Mouse (Mus musculus) ES-E14 (cell line): ENCODE measurements around the gene Il25. TPM values are rescaled to one million over a fixed set of nuclear protein-coding genes. Genes with fewer than 3 reads are reported as not detected.
A peak's percentile ranks its signal among the peaks of the same experiment; 100 is the strongest.
"Not testable (repeated sequence)": the region's sequence is repeated elsewhere in the genome, so short reads cannot be mapped to it uniquely, and the experiment has no call there.

Experiments
- DNase-seq: peaks from one replicate; pipeline ENCODE4 v3.0.0-alpha.2; 2013; ENCODE audit warnings: low read depth, low spot score
- H3K27ac ChIP-seq: 2 replicates; pipeline ENCODE4 v1.5.1; 2012; ENCODE audit warnings: low read depth, mild to moderate bottlenecking, low read length, moderate library complexity, mixed read lengths; ENCODE audit not compliant: poor library complexity, insufficient read depth, severe bottlenecking
- H3K36me3 ChIP-seq: 2 replicates; pipeline ENCODE4 v1.6.1; 2012; ENCODE audit warnings: mild to moderate bottlenecking, low read length, moderate library complexity, mixed read lengths; ENCODE audit not compliant: control insufficient read depth, poor library complexity, insufficient read depth, severe bottlenecking
- H3K4me1 ChIP-seq, 2 experiments: fragments of 150-350 bp in 1 of 2; sonication (generic) in 1 of 2; 2 replicates each; pipeline ENCODE4 v1.6.1; 2012; ENCODE audit warnings: low read length in 2 of 2, mild to moderate bottlenecking in 1 of 2, mixed read lengths in 1 of 2; ENCODE audit not compliant: control insufficient read depth in 2 of 2, insufficient read depth in 2 of 2, poor library complexity in 1 of 2
- H3K4me3 ChIP-seq, 2 experiments: fragments of 150-350 bp in 1 of 2; sonication (generic) in 1 of 2; 2 replicates each; pipeline ENCODE4 v1.5.1; 2012; ENCODE audit warnings: low read length in 2 of 2, low read depth in 1 of 2, mild to moderate bottlenecking in 1 of 2, mixed read lengths in 1 of 2; ENCODE audit not compliant: insufficient read depth in 1 of 2, poor library complexity in 1 of 2, severe bottlenecking in 1 of 2
- H3K9ac ChIP-seq: 2 replicates; pipeline ENCODE4 v1.6.1; 2012; ENCODE audit warnings: low read depth, mild to moderate bottlenecking, low read length, mixed read lengths; ENCODE audit not compliant: poor library complexity, insufficient read depth, severe bottlenecking
- H3K9me3 ChIP-seq: fragments of 150-350 bp; sonication (generic); 2 replicates; pipeline ENCODE4 v1.6.1; 2012; ENCODE audit warnings: low read depth, mild to moderate bottlenecking, low read length; ENCODE audit not compliant: control insufficient read depth, insufficient read depth
- CHD2 ChIP-seq: IDR thresholded peaks from 2 replicates; pipeline ENCODE4 v1.6.1; 2014; ENCODE audit warnings: mild to moderate bottlenecking, low read depth, low read length, inconsistent platforms
- HCFC1 ChIP-seq: IDR thresholded peaks from 2 replicates; pipeline ENCODE4 v1.6.1; 2012; ENCODE audit warnings: low read length, inconsistent platforms, borderline replicate concordance; ENCODE audit not compliant: insufficient read depth
- MAFK ChIP-seq: IDR thresholded peaks from 2 replicates; pipeline ENCODE4 v1.6.1; 2014; ENCODE audit warnings: mild to moderate bottlenecking, low read depth, low read length, inconsistent platforms; ENCODE audit not compliant: insufficient read depth
- ZC3H11A ChIP-seq: IDR thresholded peaks from 2 replicates; pipeline ENCODE4 v1.6.1; 2012; ENCODE audit warnings: low read depth, mild to moderate bottlenecking, inconsistent platforms, low read length, borderline replicate concordance
- ZNF384 ChIP-seq: IDR thresholded peaks from 2 replicates; pipeline ENCODE4 v1.6.1; 2012; ENCODE audit warnings: low read depth, low read length, inconsistent platforms
- in situ Hi-C, 2 experiments: fragments of 600-800 bp; cut with MboI; formaldehyde crosslinking; loops; one replicate each; pipeline ENCODE4 v1.15.1; 2025; ENCODE audit warnings: low sequenced_read_pairs in 2 of 2, inconsistent platforms in 1 of 2; ENCODE audit not compliant: unreplicated experiment in 2 of 2
- total RNA-seq: library from RNA; depleted of rRNA; stranded (reverse); fragments of 300-350 nt; gene quantifications from 2 replicates; pipeline ENCODE4 v1.2.3, GENCODE M21; 2012

Il25 gene
- total RNA-seq, 1 experiment: 0.27 TPM

DNA sequence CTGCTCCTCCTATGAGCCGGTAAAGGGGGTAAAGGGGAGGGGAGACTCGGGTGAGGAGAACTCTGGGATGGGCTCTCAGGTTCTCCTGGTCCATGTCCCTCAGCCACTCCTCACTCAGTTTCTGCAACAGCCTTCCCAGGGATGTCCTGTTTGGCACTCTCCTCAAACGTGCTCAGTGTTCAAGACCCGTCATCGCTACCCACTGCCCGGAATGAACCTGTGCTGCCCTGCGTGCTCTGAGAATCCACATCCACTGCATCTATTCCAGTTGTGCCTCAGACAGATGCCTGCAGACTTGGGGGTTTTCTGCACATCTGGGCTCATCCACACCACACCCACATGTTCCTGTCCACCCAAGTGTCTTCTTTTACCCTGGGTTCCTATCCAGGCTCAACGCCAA lies 10.0 kb downstream of the Il25 start:
- Histone ChIP-seq H3K36me3 (no peaks in the 10 kb centered on the region), H3K27ac (no peak overlapping the region), H3K4me1 (peaks cover 3 to 9% of the 10 kb centered on the region in 2 experiments; a peak in 2 of 4 replicates), H3K4me3 (no peak overlapping the region), H3K9ac (no peak overlapping the region), H3K9me3 (no peaks in the 10 kb centered on the region)
- in situ Hi-C loops: no loop called here
- TF ChIP-seq MAFK (no peak), ZC3H11A (no peak), CHD2 (no peak), ZNF384 (no peak), HCFC1 (no peak)
- DNase-seq: no peak

DNA sequence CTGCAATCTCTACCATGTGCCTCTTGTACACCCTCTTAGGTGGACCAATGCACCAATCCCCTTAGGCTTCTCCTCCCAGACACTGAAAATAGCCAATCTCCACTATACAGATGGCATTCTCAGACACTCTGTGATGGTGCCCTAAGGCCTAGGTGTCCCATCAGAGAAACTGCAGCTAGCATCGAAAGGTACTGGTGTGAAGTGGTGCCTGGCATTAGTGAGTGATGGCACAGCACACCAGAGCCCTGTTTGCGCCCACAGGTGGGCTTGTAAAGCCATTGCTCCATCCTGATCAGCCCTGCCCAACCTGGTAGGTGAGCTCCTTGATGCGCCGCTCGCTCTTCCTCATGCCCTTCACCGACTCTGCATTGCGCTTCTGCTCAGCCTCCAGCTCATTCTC lies 11.5 kb downstream of the Il25 start:
- peaks cover 3 to 6% of the 10 kb centered on the region in 2 experiments; a peak in 2 of 4 replicates for H3K4me1 ChIP-seq
- no peak overlapping the region for H3K4me3 ChIP-seq
- H3K9ac ChIP-seq: no peak overlapping the region
- no peak for TF ChIP-seq MAFK
- no peak for TF ChIP-seq CHD2
- TF ChIP-seq ZNF384: no peak
- no peak for TF ChIP-seq HCFC1
- no peak for TF ChIP-seq ZC3H11A
- H3K36me3 ChIP-seq: no peaks in the 10 kb centered on the region
- in situ Hi-C loops: no loop called here
- no peaks in the 10 kb centered on the region for H3K9me3 ChIP-seq
- no peak overlapping the region for H3K27ac ChIP-seq
- no peak for DNase-seq

DNA sequence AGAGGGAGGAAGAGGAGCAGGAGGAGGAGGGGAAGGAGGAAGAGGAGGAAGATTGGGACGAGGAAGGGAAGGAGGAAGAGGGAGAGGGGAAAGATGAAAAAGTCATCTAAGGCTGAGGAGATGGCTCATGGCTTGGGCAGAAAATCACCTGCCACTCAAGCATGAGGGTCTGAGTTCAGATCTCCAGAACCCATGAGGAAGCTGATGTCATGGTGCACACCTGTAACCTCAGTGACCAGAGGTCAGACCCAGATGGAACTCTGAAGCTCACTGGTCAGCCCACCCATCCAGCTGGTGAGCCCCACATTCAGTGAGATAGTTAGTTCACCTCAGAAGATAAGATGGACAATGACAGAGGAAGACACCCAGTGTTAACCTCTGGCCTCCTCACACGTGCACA lies 12.4 kb downstream of the Il25 start:
- in situ Hi-C loops: no loop called here
- H3K9me3 ChIP-seq: no peaks in the 10 kb centered on the region
- no peak overlapping the region for H3K9ac ChIP-seq
- TF ChIP-seq ZNF384 (no peak), ZC3H11A (no peak), MAFK (no peak), CHD2 (no peak), HCFC1 (no peak)
- peaks cover under 1 to 3% of the 10 kb centered on the region in 2 experiments; a peak in 1 of 4 replicates for H3K4me1 ChIP-seq
- DNase-seq: no peak
- H3K27ac ChIP-seq: no peak overlapping the region
- H3K4me3 ChIP-seq: no peak overlapping the region
- H3K36me3 ChIP-seq: no peaks in the 10 kb centered on the region

DNA sequence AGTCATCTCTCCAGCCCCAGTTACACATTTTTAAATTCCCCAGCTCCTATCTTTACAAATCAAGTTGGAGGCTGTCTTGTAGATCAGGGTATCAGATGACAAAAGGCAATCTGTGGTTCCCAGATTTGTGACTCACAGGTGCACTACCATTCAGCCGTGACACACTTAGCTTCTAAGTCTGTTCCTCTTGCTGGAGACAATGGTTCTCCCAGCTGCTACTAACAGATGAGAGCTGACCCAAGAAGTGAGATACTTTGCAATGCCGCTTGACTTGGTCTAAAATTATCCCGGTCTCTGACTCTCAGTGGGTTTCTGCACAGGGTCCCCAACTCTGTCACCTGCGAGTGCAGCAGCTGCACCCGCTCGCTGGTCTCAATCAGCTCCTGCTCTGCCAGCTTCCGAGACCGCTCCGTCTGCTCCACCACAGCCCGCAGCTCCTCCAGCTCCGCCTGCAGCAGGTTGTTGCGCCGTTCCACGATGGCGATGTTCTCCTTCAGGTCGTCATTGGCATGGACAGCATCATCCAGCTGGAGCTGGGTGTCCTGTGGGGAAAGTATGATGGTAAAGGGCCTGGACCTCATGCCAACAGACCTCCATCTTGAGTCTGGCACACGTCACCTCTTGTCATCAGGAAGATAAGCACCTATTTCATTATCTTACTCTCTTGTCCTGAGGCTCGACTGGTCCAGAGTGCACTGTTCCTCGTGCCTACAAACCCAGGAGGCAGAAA lies 13.6 kb downstream of the Il25 start:
- no peak for DNase-seq
- Histone ChIP-seq H3K9ac (no peak overlapping the region), H3K27ac (no peak overlapping the region), H3K36me3 (no peaks in the 10 kb centered on the region), H3K4me3 (no peak overlapping the region), H3K9me3 (no peaks in the 10 kb centered on the region), H3K4me1 (no peaks in the 10 kb centered on the region; a peak in 1 of 4 replicates)
- TF ChIP-seq HCFC1 (no peak), ZNF384 (no peak), MAFK (peak; percentile 67), ZC3H11A (no peak), CHD2 (no peak)
- in situ Hi-C loops: no loop called here

DNA sequence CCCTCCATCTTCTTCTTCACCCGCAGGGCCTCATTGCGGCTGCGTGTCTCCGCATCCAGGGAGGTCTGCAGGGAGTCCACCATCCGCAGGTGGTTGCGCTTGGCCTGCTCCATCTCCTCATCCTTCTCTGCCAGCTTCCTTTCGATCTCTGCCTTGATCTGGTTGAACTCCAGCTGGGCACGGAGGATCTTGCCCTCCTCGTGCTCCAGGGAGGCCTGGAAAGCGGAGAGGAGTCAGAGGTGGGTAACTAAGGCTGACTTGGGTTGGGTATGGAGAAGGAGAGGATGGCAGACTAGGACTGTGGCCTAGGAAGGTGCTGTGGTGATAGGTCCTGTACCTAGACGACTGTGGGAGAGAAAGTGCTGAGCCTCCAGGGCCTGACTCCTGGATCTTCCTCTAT lies 14.5 kb downstream of the Il25 start:
- H3K36me3 ChIP-seq, H3K27ac ChIP-seq, H3K9ac ChIP-seq, H3K9me3 ChIP-seq, in situ Hi-C loops, H3K4me3 ChIP-seq, DNase-seq, H3K4me1 ChIP-seq: not testable (repeated sequence)
